Mouse (Mus musculus): ENCODE measurements around the gene Upf3a. TPM values are rescaled to one million over a fixed set of nuclear protein-coding genes. Genes with fewer than 3 reads are reported as not detected.

Gene Upf3a
- polyA plus RNA-seq, 1 experiment from 2014 or later: 41.9 TPM

Other genes starting within 250 kb of the Upf3a start
- gene 1700029H14Rik, start 223.2 kb upstream of the Upf3a start, polyA plus RNA-seq (2016; fragmentation: Nextera tagmentation; extraction: Ambion mirVana): not detected in 2 replicates
- gene Rasa3, start 108.0 kb upstream of the Upf3a start, polyA plus RNA-seq (2016; fragmentation: Nextera tagmentation; extraction: Ambion mirVana): 20.2 and 24.9 TPM in 2 replicates
- 0.06 and 0.14 TPM in 2 replicates for gene Cfap97d2, start 79.7 kb upstream of the Upf3a start, polyA plus RNA-seq (2016; fragmentation: Nextera tagmentation; extraction: Ambion mirVana)
- gene Cdc16, start 27.9 kb upstream of the Upf3a start, polyA plus RNA-seq (2016; fragmentation: Nextera tagmentation; extraction: Ambion mirVana): 238 and 243 TPM in 2 replicates
- not detected in 2 replicates for gene AF366264, start 52.8 kb downstream of the Upf3a start, polyA plus RNA-seq (2016; fragmentation: Nextera tagmentation; extraction: Ambion mirVana)
- gene Champ1, start 84.0 kb downstream of the Upf3a start, polyA plus RNA-seq (2016; fragmentation: Nextera tagmentation; extraction: Ambion mirVana): 41.7 and 44.2 TPM in 2 replicates
- 73.4 and 77.5 TPM in 2 replicates for gene Coprs, start 104.7 kb downstream of the Upf3a start, polyA plus RNA-seq (2016; fragmentation: Nextera tagmentation; extraction: Ambion mirVana)

All from limb, embryonic 12.5 days (tissue).